Mouse (Mus musculus): ENCODE measurements around the gene Pias4. TPM values are rescaled to one million over a fixed set of nuclear protein-coding genes. Genes with fewer than 3 reads are reported as not detected.
"Not testable (repeated sequence)": the region's sequence is repeated elsewhere in the genome, so short reads cannot be mapped to it uniquely, and the experiment has no call there.

Gene Pias4
- polyA plus RNA-seq, 1 experiment: 67.6 TPM

- no peaks in the 10 kb centered on the region for H3K27me3 ChIP-seq (ENCODE audit: control insufficient read depth, insufficient read depth, low read length)
- DNase-seq: no peak
- H3K36me3 ChIP-seq (ENCODE audit: control insufficient read depth, insufficient read depth, low read length): peaks cover 48% of the 10 kb centered on the region
- H3K27ac ChIP-seq (ENCODE audit: control insufficient read depth, insufficient read depth, low read length): no peak overlapping the region
- 74% methylated on average over 14 of the region's 14 CpGs for WGBS
- peaks cover 30% of the 10 kb centered on the region for H3K4me1 ChIP-seq (replicated peaks; ENCODE audit: control insufficient read depth, insufficient read depth, low read length)
- TF ChIP-seq POLR2A (IDR thresholded peaks at IDR 0.05; ENCODE audit: control insufficient read depth, extremely low read depth, insufficient read depth, low read length, poor library complexity) (no peak), CTCF (IDR thresholded peaks at IDR 0.05; ENCODE audit: borderline replicate concordance, control insufficient read depth, extremely low read depth, insufficient read depth, low read length, poor library complexity) (no peak)
- H3K4me3 ChIP-seq (ENCODE audit: control insufficient read depth, insufficient read depth, low read length): peak overlapping the region; percentile 78
Observed at GRCm38 (mm10) chr10:81177958-81178712, 10.4 kb upstream of the Pias4 start.

DNA sequence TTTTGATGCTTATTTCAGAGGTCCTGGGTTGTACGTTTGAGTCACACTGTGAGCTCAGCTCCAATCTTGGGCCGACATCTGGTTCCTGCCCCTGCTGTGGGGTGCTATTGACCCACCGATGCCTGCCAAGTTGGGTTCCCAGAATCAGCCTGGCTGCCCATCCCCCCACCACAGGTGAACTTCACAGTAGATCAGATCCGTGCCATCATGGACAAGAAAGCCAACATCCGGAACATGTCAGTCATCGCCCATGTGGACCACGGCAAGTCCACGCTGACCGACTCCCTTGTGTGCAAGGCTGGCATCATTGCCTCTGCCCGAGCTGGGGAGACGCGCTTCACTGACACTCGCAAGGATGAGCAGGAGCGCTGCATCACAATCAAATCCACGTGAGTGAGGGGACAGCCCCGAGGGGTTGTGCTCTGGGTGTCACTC, 9.8 kb upstream of the Pias4 start:
- H3K4me1 ChIP-seq (replicated peaks; ENCODE audit: control insufficient read depth, insufficient read depth, low read length): peaks cover 29% of the 10 kb centered on the region

GRCm38 (mm10) chr10:81176466-81177271, 8.9 kb upstream of the Pias4 start, which contains the start of gene Eef2:
TSS of gene Eef2 (plus strand) at chr10:81176631.
- WGBS: under 1% methylated on average over 77 of the region's 77 CpGs
- Histone ChIP-seq H3K4me1 (replicated peaks; ENCODE audit: control insufficient read depth, insufficient read depth, low read length) (peaks cover 27% of the 10 kb centered on the region), H3K4me3 (ENCODE audit: control insufficient read depth, insufficient read depth, low read length) (peak within 1 kb of the TSS; percentile 78), H3K27ac (ENCODE audit: control insufficient read depth, insufficient read depth, low read length) (peak within 1 kb of the TSS; percentile 42), H3K36me3 (ENCODE audit: control insufficient read depth, insufficient read depth, low read length) (peaks cover 42% of the 10 kb centered on the region), H3K27me3 (ENCODE audit: control insufficient read depth, insufficient read depth, low read length) (no peaks in the 10 kb centered on the region)
- peak; percentile 99 for TF ChIP-seq POLR2A (IDR thresholded peaks at IDR 0.05; ENCODE audit: control insufficient read depth, extremely low read depth, insufficient read depth, low read length, poor library complexity)
- peak; percentile 36; the same call in 1 of the 2 replicates for TF ChIP-seq CTCF (IDR thresholded peaks at IDR 0.05; ENCODE audit: borderline replicate concordance, control insufficient read depth, extremely low read depth, insufficient read depth, low read length, poor library complexity)
- peak; percentile 96 for DNase-seq

More for the DNA sequence above, 9.8 kb upstream of the Pias4 start:
- Histone ChIP-seq H3K4me3 (ENCODE audit: control insufficient read depth, insufficient read depth, low read length) (peak overlapping the region; percentile 78), H3K36me3 (ENCODE audit: control insufficient read depth, insufficient read depth, low read length) (peaks cover 48% of the 10 kb centered on the region), H3K27me3 (ENCODE audit: control insufficient read depth, insufficient read depth, low read length) (no peaks in the 10 kb centered on the region), H3K27ac (ENCODE audit: control insufficient read depth, insufficient read depth, low read length) (peak overlapping the region; percentile 41)
- WGBS: 20% methylated on average over 16 of the region's 16 CpGs
- DNase-seq: peak; percentile 39
- TF ChIP-seq CTCF (IDR thresholded peaks at IDR 0.05; ENCODE audit: borderline replicate concordance, control insufficient read depth, extremely low read depth, insufficient read depth, low read length, poor library complexity): no peak
- no peak for TF ChIP-seq POLR2A (IDR thresholded peaks at IDR 0.05; ENCODE audit: control insufficient read depth, extremely low read depth, insufficient read depth, low read length, poor library complexity)

- no peak for TF ChIP-seq CTCF (IDR thresholded peaks at IDR 0.05; ENCODE audit: borderline replicate concordance, control insufficient read depth, extremely low read depth, insufficient read depth, low read length, poor library complexity)
- TF ChIP-seq POLR2A (IDR thresholded peaks at IDR 0.05; ENCODE audit: control insufficient read depth, extremely low read depth, insufficient read depth, low read length, poor library complexity): no peak
- 17% methylated on average over 13 of the region's 13 CpGs for WGBS
- no peaks in the 10 kb centered on the region for H3K27me3 ChIP-seq (ENCODE audit: control insufficient read depth, insufficient read depth, low read length)
- peaks cover 36% of the 10 kb centered on the region for H3K36me3 ChIP-seq (ENCODE audit: control insufficient read depth, insufficient read depth, low read length)
- no peak for DNase-seq
- H3K4me1 ChIP-seq (replicated peaks; ENCODE audit: control insufficient read depth, insufficient read depth, low read length): peaks cover 27% of the 10 kb centered on the region
- H3K27ac ChIP-seq (ENCODE audit: control insufficient read depth, insufficient read depth, low read length): peak overlapping the region; percentile 42; the same call in 1 of the 2 replicates
- H3K4me3 ChIP-seq (ENCODE audit: control insufficient read depth, insufficient read depth, low read length): peak overlapping the region; percentile 27; the same call in 1 of the 2 replicates
Observed at GRCm38 (mm10) chr10:81175936-81176465, 8.3 kb upstream of the Pias4 start.

- 13% methylated on average over 4 of the region's 4 CpGs for WGBS
- H3K27me3 ChIP-seq (ENCODE audit: control insufficient read depth, insufficient read depth, low read length); DNase-seq; H3K4me3 ChIP-seq (ENCODE audit: control insufficient read depth, insufficient read depth, low read length): not testable (repeated sequence)
- H3K27ac ChIP-seq (ENCODE audit: control insufficient read depth, insufficient read depth, low read length): peak overlapping the region; percentile 11; the same call in 1 of the 2 replicates
- peaks cover 29% of the 10 kb centered on the region for H3K36me3 ChIP-seq (ENCODE audit: control insufficient read depth, insufficient read depth, low read length)
- peaks cover 27% of the 10 kb centered on the region for H3K4me1 ChIP-seq (replicated peaks; ENCODE audit: control insufficient read depth, insufficient read depth, low read length)
Observed at GRCm38 (mm10) chr10:81175345-81175701, 7.6 kb upstream of the Pias4 start.

DNA sequence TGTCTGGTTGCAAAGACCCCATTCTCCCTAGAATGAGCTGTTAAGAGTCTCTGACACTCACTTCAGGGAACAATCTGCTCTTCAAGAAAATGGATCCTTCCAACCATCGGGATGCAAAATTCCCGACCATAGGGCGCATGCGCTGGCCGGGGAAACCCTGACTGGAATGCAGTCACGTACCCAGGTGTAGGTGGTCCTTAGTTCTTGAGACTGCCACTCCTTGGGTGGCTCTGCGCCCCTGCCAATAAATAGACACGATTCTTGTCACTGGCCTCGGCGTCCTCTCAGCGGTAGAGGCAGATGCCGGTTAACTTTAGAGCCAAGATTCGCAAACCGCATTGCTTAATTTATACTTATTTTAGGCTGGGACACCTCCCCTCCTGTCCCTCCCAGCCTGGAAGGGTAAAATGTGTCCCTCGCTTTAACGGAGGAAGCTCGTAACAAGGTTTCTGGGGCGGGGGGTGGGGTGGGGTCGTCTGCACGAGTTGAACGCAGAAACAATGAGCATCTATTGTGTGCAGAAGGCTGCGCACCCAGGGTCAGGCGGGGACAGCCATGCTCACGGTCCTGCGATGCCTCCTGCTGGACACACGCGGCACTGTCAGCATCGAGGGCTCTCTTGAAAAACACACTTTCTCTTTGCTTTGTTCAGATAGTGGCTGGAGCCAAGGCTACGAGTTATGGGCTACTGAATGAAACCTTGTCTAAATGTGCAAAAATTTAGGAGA, 7.1 kb upstream of the Pias4 start:
- Histone ChIP-seq H3K4me1 (replicated peaks; ENCODE audit: control insufficient read depth, insufficient read depth, low read length) (peaks cover 27% of the 10 kb centered on the region), H3K36me3 (ENCODE audit: control insufficient read depth, insufficient read depth, low read length) (peaks cover 24% of the 10 kb centered on the region), H3K27me3 (ENCODE audit: control insufficient read depth, insufficient read depth, low read length) (no peaks in the 10 kb centered on the region), H3K27ac (ENCODE audit: control insufficient read depth, insufficient read depth, low read length) (peak overlapping the region; percentile 14; the same call in 1 of the 2 replicates), H3K4me3 (ENCODE audit: control insufficient read depth, insufficient read depth, low read length) (peak overlapping the region; percentile 23)
- TF ChIP-seq POLR2A (IDR thresholded peaks at IDR 0.05; ENCODE audit: control insufficient read depth, extremely low read depth, insufficient read depth, low read length, poor library complexity): no peak
- peak; percentile 92 for TF ChIP-seq CTCF (IDR thresholded peaks at IDR 0.05; ENCODE audit: borderline replicate concordance, control insufficient read depth, extremely low read depth, insufficient read depth, low read length, poor library complexity)
- DNase-seq: peak; percentile 93
- 16% methylated on average over 29 of the region's 29 CpGs for WGBS
